Mouse (Mus musculus) lung, postnatal 0 days (tissue): ENCODE results near the gene Srsf7.

Source experiments
- CTCF ChIP-seq: IDR thresholded peaks from 2 replicates; pipeline ENCODE4 v1.5.1; 2016; ENCODE audit warnings: antibody characterized with exemption, mild to moderate bottlenecking
- EP300 ChIP-seq: IDR thresholded peaks from 2 replicates; pipeline ENCODE4 v1.6.1; 2016; ENCODE audit warnings: antibody characterized with exemption, mild to moderate bottlenecking, control low read depth

- no peak for TF ChIP-seq CTCF
- no peak for TF ChIP-seq EP300
Observed at GRCm38 (mm10) chr17:80224326-80225116, 17.4 kb upstream of the Srsf7 start, which contains the start of gene Gemin6.
